Mouse (Mus musculus) megakaryocyte, embryonic 14.5 days (primary cell): Measurements from ENCODE around the gene Zfp536. TPM values are rescaled to one million over a fixed set of nuclear protein-coding genes. Genes with fewer than 3 reads are reported as not detected.

Source experiments
- H3K27me3 ChIP-seq: replicated peaks from 2 replicates; pipeline ENCODE3; 2012; ENCODE audit warnings: inconsistent platforms
- H3K36me3 ChIP-seq: replicated peaks from 2 replicates; pipeline ENCODE3; 2012; ENCODE audit warnings: low read length, inconsistent platforms, mixed read lengths
- H3K4me1 ChIP-seq: 2 replicates; pipeline ENCODE4 v1.6.1; 2012; ENCODE audit warnings: inconsistent platforms
- H3K4me3 ChIP-seq: replicated peaks from 2 replicates; pipeline ENCODE3; 2012; ENCODE audit warnings: moderate library complexity, mild to moderate bottlenecking, inconsistent platforms
- H3K9me3 ChIP-seq: 2 replicates; pipeline ENCODE4 v1.6.1; 2012; ENCODE audit warnings: inconsistent platforms
- FLI1 ChIP-seq: IDR thresholded peaks from 2 replicates; pipeline ENCODE4 v1.6.1; 2012; ENCODE audit warnings: low read length, inconsistent platforms, mixed read lengths
- GATA1 ChIP-seq: IDR thresholded peaks from 3 replicates; pipeline ENCODE4 v1.6.1; 2012; ENCODE audit warnings: mixed read lengths, low read length, inconsistent platforms, borderline replicate concordance
- polyA plus RNA-seq: library from polyadenylated mRNA; stranded (reverse); fragments of >175 nt; gene quantifications from 2 replicates; pipeline ENCODE4 v1.2.3, GENCODE M21; 2012; ENCODE audit warnings: low replicate concordance; ENCODE audit not compliant: insufficient read depth

The Zfp536 gene
- polyA plus RNA-seq, 1 experiment = not detected

DNA sequence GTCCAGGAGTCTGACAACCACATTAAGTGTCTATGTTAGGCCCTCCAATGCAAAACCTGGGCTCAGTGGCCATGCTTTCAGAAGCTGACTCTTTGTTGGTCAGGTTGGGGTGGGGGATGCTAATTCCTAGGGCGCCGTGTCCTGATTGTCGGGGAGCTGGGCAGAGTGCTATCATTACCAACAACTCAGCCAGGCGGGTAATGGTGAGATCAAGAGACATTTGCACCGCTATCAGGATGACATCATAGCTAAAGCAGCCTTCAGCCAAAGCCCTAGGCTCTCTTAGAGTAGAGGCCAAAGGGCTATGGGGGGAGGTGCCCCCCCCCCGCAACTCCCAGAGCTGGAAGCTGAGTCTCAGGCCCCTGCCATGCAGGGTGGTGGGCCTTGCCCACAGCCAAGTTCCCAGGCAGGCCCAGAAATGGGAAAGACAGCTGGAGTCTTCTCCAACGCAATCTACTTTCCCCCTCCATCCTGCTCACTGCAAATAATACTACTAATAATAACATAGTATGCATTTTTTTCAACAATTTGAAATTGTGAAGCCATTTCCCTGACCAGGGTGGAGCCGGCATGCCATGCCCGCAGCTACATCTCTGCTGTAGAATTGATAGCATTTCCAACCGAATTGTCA lies 5.0 kb downstream of the Zfp536 start:
- Histone ChIP-seq H3K36me3 (no peaks in the 10 kb centered on the region), H3K4me1 (peaks cover 29% of the 10 kb centered on the region), H3K9me3 (no peaks in the 10 kb centered on the region), H3K4me3 (no peak overlapping the region), H3K27me3 (peaks cover 63% of the 10 kb centered on the region)
- TF ChIP-seq GATA1 (no peak), FLI1 (no peak)

DNA sequence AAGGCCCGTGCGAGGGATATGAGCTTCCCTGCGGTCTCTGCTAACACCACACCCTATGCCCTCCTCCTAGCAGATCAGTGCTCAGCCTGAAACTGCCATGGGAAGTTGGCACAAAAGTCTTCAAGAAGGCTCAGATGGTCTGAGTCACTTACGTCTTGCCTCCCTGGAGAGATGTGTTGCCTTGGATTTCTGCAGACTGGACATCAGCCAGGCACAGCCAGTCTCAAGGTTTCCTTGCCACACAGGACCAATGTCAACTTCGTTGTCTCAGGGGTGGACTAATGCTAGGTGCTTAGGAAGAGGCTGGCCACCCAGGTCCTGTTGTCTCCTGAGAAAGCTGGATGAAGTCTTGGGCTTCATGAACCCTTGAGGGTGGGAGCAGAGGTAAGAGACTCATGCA lies 14.6 kb downstream of the Zfp536 start:
- no peaks in the 10 kb centered on the region for H3K36me3 ChIP-seq
- TF ChIP-seq FLI1 = no peak
- no peak for TF ChIP-seq GATA1
- no peaks in the 10 kb centered on the region; the same call in 1 of the 2 replicates for H3K9me3 ChIP-seq
- H3K4me3 ChIP-seq = no peak overlapping the region
- H3K27me3 ChIP-seq = peaks cover 3% of the 10 kb centered on the region
- H3K4me1 ChIP-seq = no peaks in the 10 kb centered on the region

DNA sequence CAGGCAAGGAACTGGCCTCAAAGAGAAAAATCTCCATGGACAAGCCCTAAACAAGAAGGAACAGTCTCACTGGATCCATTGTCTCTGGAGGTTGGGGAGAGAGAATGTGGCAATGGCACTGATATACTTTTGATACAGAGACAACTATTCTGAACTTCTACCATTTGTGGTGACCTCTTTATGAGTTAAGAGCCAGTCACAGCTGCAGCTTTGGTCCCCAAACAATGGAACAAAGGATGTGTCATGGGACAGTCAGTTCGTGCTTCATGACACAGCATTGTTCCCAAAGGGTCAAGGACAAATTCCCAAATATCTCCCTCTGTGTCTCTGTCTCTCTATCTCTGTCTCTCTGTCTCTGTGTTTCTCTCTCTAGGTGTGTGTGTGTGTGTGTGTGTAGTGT lies 20.4 kb downstream of the Zfp536 start:
- Histone ChIP-seq H3K27me3 (no peaks in the 10 kb centered on the region), H3K36me3 (no peaks in the 10 kb centered on the region), H3K4me1 (no peaks in the 10 kb centered on the region), H3K9me3 (peaks cover 6% of the 10 kb centered on the region; the same call in 1 of the 2 replicates), H3K4me3 (no peak overlapping the region)
- TF ChIP-seq GATA1 (no peak), FLI1 (no peak)

DNA sequence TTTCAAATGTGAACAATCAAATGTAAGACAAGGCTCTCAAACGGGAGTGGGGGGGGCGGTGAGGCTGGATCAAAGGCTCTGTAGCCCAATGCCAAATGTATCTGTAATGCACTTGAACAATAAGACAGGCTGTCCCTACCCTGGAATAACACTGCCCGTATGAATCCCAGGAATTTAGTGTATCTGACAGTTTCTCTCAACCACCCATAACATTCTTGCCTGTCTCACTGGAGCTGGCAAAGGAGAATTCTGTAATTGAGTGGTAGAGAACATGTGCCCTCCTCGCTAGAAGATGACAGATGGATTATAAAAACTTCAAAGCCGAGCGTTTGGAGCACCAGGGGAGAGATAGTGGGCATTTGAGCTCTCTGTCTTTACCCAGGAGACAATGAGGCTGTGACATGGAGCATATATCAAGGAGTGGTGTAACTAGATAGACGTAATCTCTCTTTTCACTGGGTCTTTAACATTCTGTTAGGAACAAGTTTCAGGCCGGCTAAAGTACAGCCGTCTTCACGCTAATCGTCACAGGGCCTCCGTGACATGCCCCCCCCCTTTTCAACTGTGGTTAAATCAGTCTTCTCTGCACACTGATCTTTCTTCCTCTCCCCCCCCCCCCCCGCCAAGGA lies 27.2 kb downstream of the Zfp536 start:
- Histone ChIP-seq H3K4me1 (no peaks in the 10 kb centered on the region), H3K27me3 (no peaks in the 10 kb centered on the region), H3K36me3 (no peaks in the 10 kb centered on the region), H3K4me3 (no peak overlapping the region), H3K9me3 (0 out of 2 replicates have a peak, but pooled peaks cover 6% of the 10 kb centered on the region)
- TF ChIP-seq GATA1 (no peak), FLI1 (no peak)

DNA sequence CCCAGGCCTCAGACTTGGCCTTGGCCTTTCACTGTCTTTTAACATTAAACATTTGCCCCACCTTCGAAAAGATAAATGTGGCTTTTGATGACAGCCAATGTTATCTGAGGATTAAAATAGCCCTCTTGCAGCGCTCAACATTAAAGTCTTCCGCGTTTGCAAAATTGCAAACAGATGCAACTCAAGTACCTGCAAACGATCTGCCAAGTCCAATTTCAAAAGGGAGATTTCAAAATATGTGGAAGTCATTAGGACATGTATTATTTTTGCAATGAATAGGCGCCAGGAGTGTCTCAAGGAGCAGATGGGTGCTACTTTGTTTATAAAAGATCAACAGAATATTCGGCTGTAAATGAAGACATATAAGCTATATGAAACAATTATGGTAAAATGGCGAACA lies 30.1 kb downstream of the Zfp536 start:
- Histone ChIP-seq H3K4me1 (no peaks in the 10 kb centered on the region), H3K9me3 (no peaks in the 10 kb centered on the region), H3K36me3 (no peaks in the 10 kb centered on the region), H3K27me3 (no peaks in the 10 kb centered on the region), H3K4me3 (no peak overlapping the region)
- TF ChIP-seq GATA1 (no peak), FLI1 (no peak)

DNA sequence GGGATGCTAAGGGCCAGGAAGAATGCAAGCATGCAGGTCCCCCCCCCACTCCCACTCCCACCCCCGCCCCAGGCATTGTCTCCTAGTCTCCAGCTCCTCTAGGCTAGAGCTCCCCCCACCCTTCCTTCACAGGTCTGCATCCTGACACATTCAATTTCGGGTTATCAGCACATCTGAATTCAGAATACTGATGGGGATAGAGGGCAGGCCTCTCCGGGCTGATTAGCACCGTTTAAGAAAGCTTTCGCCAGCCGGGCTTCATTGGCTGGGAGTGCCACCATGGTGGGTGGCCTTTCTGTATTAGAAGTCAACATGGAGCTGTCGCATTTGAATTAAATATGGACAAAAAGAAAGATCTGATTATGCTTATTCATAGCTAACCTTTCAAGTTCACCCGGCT lies 36.2 kb downstream of the Zfp536 start:
- no peaks in the 10 kb centered on the region for H3K4me1 ChIP-seq
- TF ChIP-seq GATA1 (no peak), FLI1 (no peak)
- peaks cover 2% of the 10 kb centered on the region for H3K27me3 ChIP-seq
- H3K4me3 ChIP-seq = no peak overlapping the region
- no peaks in the 10 kb centered on the region for H3K9me3 ChIP-seq
- no peaks in the 10 kb centered on the region for H3K36me3 ChIP-seq

GRCm38 (mm10) chr7:37736413-37736720 lies 37.1 kb downstream of the Zfp536 start:
- H3K36me3 ChIP-seq = no peaks in the 10 kb centered on the region
- H3K4me3 ChIP-seq = no peak overlapping the region
- H3K4me1 ChIP-seq = no peaks in the 10 kb centered on the region
- H3K27me3 ChIP-seq = peaks cover 2% of the 10 kb centered on the region
- H3K9me3 ChIP-seq = no peaks in the 10 kb centered on the region
- TF ChIP-seq GATA1 (no peak), FLI1 (no peak)

GRCm38 (mm10) chr7:37735707-37736412 lies 37.6 kb downstream of the Zfp536 start:
- Histone ChIP-seq H3K4me3 (no peak overlapping the region), H3K36me3 (no peaks in the 10 kb centered on the region), H3K4me1 (no peaks in the 10 kb centered on the region), H3K27me3 (peaks cover 2% of the 10 kb centered on the region), H3K9me3 (no peaks in the 10 kb centered on the region)
- TF ChIP-seq GATA1 (no peak), FLI1 (no peak)

DNA sequence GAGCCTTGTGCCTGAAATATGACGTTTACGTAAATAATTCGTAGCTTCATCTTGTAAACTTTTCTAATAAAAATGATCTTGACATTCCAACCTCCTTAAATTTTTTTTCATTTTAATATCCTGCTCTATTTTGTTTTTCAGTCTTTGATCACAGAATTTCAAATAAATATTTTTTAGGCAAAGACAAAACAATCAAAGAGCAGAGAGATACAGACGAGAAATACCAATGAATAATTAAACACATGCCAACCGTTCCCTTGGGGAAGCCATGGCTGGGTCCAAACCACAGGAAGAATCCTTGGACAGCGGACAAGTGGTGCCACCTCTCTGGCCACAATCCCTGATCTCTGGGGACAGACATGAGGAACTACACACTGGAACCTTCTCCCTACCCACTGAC lies 38.3 kb downstream of the Zfp536 start:
- no peaks in the 10 kb centered on the region for H3K4me1 ChIP-seq
- H3K9me3 ChIP-seq = no peaks in the 10 kb centered on the region
- H3K27me3 ChIP-seq = peaks cover 2% of the 10 kb centered on the region
- H3K4me3 ChIP-seq = no peak overlapping the region
- TF ChIP-seq FLI1 (no peak), GATA1 (no peak)
- no peaks in the 10 kb centered on the region for H3K36me3 ChIP-seq

DNA sequence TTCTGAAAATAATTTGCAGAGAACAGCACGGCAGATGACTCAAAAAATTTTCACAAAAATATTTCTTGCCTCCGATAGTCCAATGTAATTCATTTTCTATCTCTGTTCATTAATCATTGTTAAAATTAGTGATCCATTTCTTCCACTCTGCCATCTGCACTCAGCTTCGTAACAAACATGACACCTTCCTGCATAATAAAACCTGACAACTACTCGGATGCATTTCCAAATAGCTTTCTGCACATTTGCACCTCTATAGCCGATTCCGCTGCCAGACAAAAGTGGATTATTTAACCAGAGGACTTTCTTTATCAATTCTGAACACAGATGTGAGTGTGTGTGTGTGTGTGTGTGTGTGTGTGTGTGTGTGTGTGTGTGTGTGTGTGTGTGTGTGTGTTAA lies 38.9 kb downstream of the Zfp536 start:
- peaks cover 2% of the 10 kb centered on the region for H3K27me3 ChIP-seq
- no peaks in the 10 kb centered on the region for H3K9me3 ChIP-seq
- H3K4me3 ChIP-seq = no peak overlapping the region
- H3K36me3 ChIP-seq = no peaks in the 10 kb centered on the region
- TF ChIP-seq GATA1 (no peak), FLI1 (no peak)
- no peaks in the 10 kb centered on the region for H3K4me1 ChIP-seq
